Mouse (Mus musculus) E14TG2a.4 (cell line): ENCODE results near the gene Slc7a4.

Source experiments
- CTCF ChIP-seq: conservative IDR thresholded peaks from 2 replicates; pipeline ENCODE4 v1.5.1; 2014; ENCODE audit warnings: low read length
- NANOG ChIP-seq: IDR thresholded peaks from 2 replicates; pipeline ENCODE4 v1.6.1; 2014; ENCODE audit warnings: borderline replicate concordance, low read length, mixed read lengths

- TF ChIP-seq CTCF (peak; percentile 24), NANOG (no peak)
These were observed 18.0 kb upstream of the Slc7a4 start for GRCm38 (mm10) chr16:17600944-17601562.
